Mouse (Mus musculus) megakaryocyte, adult 5-6 weeks (primary cell): ENCODE data around the gene Rps12-ps3. TPM values are rescaled to one million over a fixed set of nuclear protein-coding genes. Genes with fewer than 3 reads are reported as not detected.
A peak's percentile ranks its signal among the peaks of the same experiment; 100 is the strongest.

ENCODE experiments used
- ATAC-seq: 2 replicates; pipeline ENCODE4 v1.8.0; 2016; ENCODE audit warnings: mild to moderate bottlenecking, inconsistent platforms; ENCODE audit not compliant: poor library complexity, severe bottlenecking
- total RNA-seq, 2 experiments: library from RNA; stranded (forward) in 1 of 2; stranded (reverse) in 1 of 2; fragments of 153-499, 151-499 nt in 1 of 2; fragments of 221-1000, 200-1000 nt in 1 of 2; gene quantifications; 2 replicates each; pipeline versions ENCODE4 v1.2.3 to v1.2.4; 2015 to 2017

Gene Rps12-ps3
- total RNA-seq, 2 experiments from 2014 or later = 585 to 766 TPM

DNA sequence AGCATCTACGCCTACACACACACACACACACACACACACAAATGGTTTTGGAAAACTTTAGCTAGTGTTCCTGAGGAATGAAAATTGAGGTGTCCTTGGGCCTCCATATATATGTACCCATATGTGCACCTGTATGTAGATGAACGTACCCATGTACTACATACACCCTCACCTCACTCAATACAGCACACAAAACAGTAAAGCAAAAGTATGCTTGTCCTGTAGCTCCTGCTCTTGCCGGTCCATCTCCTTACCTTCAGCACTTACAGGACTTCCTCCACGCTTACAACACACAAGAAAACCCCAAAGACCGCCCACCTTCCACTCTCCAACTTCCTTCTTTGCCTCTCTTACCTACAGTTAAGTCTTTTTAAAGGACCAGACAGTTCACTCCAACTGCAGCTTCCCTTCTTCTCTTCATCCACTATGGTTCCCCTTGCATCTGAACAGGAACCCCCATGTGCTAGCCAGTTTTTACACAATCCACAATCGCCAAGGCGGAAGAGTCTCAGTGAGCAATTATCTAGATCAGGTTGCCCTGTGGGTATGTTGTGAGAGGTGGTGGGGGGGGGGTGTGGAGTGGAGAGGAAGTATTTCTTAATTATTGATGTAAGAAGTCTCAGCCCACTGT lies 28.3 kb downstream of the Rps12-ps3 start:
- peak; percentile 79 for ATAC-seq

DNA sequence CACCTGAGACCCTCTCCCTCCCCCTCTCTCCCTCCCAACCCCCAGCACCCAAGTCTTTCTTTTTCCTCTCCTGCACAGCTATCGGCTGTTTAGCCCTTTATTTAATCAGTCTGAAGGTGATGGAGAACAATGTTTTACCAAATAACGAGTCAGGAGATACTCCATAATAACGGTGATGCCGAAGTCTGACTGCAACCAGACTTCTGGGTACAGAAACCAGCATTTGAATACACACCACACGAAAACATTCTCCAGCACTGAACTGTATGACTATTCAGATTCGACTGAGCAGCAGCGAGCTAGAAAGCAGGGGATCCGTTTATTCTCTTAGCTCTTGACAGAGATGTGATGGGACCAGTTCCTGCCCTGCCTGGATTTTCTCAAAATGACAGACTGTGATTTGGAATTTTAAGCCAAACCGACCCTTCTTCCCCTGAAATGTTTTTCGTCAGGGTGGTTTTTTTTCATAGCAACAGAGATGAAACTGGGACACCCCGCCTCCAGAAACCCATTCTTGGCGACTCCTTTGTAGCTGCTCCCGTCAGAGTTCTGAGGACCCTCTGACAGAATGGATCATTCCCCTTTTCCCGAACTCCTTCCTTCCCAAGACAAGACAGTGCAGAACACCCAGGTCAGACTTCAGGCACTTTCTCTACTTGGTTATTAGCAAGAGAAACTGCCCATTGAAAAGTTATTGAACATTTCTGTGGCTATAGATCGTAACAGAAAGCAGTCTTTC lies 29.2 kb downstream of the Rps12-ps3 start:
- no peak for ATAC-seq

DNA sequence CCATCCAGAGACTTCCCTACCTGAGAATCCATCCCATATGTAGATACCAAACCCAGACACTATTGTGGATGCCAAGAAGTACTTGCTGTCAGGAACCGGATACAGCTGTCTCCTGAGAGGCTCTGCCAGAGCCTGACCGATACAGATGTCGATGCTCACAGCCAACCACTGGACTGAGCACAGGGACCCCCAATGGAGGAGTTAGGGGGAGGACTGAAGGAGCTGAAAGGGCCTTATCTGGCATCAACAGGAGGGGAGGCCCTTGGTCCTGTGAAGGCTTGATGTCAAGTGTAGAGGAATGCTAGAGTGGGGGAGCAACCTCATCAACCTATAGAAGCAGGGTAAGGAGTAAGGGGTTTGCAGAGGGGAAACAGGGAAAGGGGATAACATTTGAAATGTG lies 30.7 kb downstream of the Rps12-ps3 start:
- no peak for ATAC-seq

DNA sequence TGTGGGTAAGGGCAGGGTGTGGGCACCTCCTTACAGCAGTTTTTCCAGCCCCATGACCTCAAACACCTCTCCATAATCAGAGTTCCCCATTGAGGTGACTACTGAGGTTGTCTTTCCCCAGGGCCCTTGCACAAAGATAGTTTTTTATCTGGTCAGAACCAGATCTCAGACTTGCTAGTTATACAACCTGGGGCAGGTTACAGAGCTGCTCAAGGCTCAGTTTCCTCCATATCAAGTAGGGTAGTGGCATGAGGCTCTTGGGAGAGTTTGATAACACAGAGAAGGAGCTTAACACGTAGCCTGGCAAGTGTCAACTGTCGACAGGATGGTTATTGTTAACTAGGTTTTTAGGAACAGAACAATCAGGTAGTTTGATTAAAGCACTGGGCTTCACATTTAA lies 32.8 kb downstream of the Rps12-ps3 start:
- no peak for ATAC-seq

DNA sequence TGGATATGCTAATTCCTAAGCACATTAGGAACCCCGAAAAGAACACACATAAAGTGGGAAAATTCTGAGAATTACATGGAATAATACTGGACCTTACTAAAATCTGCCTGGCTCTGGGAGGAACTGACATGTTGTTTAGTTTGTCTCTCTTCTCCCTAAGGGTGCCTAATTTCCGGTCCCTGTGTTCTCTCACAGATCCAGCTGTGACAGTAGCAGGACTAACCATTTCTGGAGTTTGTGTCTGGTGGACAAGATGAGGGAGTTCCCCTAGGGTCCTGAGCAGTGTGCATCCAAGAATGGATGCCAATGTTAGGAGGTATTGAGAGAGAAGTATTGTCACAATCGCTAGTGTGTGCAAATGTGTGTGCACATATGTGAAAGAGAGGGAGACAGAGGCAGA lies 34.3 kb downstream of the Rps12-ps3 start:
- ATAC-seq = no peak

DNA sequence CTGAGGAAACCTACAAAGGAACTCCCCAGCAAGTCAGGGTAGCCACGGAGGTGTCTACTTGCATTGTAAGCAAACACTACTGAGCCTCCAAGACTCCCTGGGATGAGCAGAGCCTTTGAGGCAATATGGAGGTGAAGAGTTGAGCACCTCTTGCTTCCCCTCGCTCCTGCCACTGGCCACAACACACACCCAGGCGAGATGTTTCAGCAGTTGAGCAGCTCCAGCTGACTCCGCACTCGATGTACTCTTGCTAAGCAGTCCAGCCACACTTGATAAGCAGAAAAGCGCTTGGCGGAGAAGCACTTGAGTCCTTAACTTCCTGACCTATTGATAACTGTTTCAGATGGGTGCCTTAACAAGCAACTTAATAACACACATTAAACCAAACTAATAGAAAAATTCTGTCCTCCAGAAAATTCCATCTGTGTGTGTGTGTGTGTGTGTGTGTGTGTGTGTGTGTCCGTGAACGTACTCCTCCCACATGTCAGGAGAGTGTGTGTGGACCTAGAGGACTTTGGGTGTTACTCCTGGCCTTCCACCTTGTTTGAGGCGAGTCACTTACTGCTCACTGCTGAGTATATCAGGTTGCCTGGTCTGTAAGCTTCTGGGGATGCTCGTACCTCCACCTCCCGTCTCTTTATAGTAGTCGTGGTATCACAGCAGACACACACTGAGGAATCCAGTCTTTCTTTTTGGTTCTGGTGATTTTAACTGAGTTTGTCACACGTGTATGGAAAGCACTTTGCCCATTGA lies 34.9 kb downstream of the Rps12-ps3 start:
- ATAC-seq = no peak

DNA sequence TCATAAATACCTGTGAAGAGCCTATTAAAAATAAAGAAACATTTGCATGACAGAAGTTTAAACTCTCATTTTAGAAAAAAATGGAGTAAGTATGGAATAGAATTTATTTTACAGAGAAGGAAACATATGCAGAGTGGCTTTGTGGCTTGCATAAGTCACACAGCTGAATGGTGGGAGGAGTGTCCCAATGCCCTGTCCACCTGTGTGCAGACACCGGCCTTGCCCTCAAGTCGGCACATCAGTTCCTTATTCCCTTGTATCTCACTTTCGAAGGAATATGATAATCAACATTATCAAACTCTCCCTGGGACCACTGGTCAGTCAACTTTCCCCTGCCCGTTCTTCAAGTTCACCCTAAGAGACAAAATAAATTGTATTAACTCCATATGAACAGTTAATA lies 35.8 kb downstream of the Rps12-ps3 start:
- no peak for ATAC-seq

DNA sequence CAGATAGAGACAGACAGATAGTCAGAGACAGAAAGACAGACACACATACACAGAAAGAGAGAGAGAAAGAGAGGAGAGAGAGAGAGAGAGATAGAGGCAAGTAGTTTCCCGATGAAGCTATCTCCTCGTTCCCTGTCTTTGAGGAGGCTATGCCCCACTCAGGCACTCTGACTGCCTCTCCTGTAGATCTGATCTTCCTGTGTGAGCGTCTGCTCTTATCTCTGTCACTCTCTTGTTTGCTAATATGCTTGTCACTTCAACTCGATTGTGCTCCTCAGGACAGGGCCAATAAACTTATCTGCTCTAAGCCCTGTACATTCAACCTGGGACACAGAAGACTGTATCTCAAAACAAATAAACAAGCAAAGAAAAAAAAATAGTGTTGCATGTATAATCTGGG lies 37.1 kb downstream of the Rps12-ps3 start:
- no peak for ATAC-seq

DNA sequence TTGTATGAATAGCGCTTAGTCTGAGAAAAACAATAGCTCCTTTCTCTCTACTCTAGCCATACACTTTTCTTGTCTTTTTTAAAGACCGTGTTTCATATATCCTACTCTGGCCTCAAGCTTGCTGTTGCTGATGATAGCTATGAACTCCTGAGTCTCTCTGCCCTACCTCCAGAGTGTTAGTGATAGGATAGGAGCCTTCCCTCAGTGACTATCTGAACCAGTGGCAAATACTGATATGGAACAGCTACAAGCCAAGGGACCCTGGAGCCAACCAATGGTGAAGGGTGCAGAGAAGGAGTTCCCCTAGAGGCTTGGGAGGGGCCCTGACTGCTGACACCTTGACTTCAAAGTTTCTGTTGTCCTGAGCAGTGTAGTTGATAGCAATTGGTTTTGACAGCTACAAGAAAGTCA lies 38.4 kb downstream of the Rps12-ps3 start:
- ATAC-seq = peak; percentile 51

DNA sequence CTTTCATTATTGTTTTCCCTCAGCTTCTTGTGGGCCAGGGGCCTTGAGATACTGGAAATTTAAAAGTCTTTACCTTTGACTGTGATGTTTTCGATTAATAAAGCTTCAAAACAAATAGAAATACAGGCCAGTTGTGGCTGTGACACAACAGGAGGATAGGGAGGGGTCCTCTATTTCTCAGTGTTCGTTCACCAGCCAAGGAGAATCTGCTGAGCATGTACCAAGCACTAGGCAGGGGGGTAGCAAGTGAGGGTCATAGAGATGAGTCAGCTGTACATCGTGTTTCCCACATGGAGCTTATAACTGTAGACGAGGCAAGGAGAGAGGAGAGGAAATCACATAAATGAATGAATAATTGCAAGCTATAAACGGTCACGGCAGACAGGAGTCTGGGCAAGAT lies 40.6 kb downstream of the Rps12-ps3 start:
- no peak for ATAC-seq

DNA sequence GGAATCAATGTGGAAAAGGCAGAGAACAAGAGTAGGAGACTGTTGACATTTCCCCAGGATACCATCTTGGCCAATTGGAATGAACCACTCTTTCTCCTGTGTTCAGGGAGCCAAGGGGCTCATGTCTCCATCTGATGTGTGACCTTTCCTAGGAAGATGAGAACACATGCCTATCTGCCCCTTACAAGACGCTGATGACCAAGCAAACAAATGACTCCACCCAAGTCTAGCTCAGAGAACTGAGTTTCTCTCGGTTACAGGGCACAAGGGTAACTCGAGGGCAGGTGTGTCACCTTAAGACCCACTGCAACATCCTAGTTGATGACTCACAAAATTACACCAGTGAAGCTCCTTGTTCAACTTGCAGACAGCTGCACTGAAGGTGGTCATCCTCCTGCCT lies 41.6 kb downstream of the Rps12-ps3 start:
- ATAC-seq = no peak

DNA sequence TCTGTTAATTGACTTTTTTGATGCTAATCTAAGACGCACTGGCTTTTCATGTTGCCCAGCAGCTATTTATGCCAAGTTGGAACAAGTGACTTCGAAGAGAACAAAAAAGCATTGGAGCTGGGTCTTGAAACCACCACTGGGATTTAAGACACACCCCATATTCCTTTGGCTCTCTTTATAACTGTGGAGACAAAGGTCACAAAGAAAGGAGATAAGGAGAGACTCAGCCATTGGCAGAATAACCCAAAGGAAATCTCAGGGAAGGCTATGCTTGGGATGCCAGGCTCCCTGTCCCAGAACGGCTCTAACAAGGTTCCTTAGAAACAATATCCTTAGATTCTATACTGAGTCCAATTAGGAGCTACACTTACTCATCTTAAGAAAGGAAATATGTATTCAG lies 44.6 kb downstream of the Rps12-ps3 start:
- no peak for ATAC-seq

DNA sequence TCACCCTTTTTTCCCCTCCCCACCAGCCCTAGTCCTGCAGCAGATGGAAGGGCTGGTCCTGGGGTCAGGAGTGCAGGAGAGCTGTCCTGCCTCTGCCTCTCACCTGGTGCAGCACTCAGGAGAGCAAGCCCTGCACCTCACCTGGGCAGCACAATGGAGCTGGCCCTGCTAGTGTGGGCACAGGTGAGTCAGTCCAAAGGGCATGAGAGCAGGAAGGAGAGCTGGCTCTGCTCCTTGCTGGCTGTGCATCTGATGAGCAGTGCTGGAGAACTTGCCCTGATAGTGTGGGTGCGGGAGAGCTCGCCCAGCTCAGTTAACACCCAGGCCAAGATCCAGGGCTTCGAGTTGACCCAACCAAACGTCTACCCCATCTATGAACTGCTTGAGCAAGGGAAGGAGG lies 45.8 kb downstream of the Rps12-ps3 start:
- no peak for ATAC-seq

DNA sequence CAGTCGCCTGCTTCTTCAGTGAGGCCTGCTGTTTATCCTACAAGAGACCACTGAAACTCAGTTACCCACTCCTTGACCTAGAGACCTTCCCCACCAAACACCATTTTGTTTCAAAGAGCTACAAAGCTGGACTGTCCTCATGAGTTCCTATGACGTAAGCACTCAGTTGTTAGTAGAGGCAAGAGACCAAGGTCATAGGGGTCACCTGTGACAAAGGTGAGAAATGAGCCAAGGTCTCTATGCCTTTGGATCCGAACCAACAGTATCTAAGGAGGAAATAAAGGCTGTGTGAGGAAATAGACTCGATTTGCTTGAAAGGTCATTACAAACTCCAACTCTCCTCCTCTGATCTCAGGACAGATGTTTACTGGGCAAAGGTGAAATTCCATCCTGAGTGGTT lies 48.9 kb downstream of the Rps12-ps3 start:
- no peak for ATAC-seq

Other genes with a start within 250 kb of the Rps12-ps3 start
- 5.9 and 6.4 TPM in 2 replicates for gene Shtn1, start 246.2 kb upstream of the Rps12-ps3 start, total RNA-seq (2015)
- gene Shtn1, start 246.2 kb upstream of the Rps12-ps3 start, total RNA-seq (2017) = 6.9 and 8.1 TPM in 2 replicates
- gene Vax1, start 152.2 kb upstream of the Rps12-ps3 start, total RNA-seq (2015) = not detected in 2 replicates
- gene Vax1, start 152.2 kb upstream of the Rps12-ps3 start, total RNA-seq (2017) = not detected in 2 replicates
- not detected in 2 replicates for gene Kcnk18, start 103.1 kb upstream of the Rps12-ps3 start, total RNA-seq (2015)
- not detected in 2 replicates for gene Kcnk18, start 103.1 kb upstream of the Rps12-ps3 start, total RNA-seq (2017)
- 4.8 and 6.4 TPM in 2 replicates for gene Slc18a2, start 61.4 kb upstream of the Rps12-ps3 start, total RNA-seq (2015)
- 2.2 and 2.5 TPM in 2 replicates for gene Slc18a2, start 61.4 kb upstream of the Rps12-ps3 start, total RNA-seq (2017)
- gene Pdzd8, start 23.5 kb downstream of the Rps12-ps3 start, total RNA-seq (2015) = 53.5 and 57.7 TPM in 2 replicates
- gene Pdzd8, start 23.5 kb downstream of the Rps12-ps3 start, total RNA-seq (2017) = 48.7 and 58.5 TPM in 2 replicates
- not detected in 2 replicates for gene Emx2, start 136.1 kb downstream of the Rps12-ps3 start, total RNA-seq (2015)
- not detected in 2 replicates for gene Emx2, start 136.1 kb downstream of the Rps12-ps3 start, total RNA-seq (2017)